Mouse (Mus musculus) C2C12 (cell line): ENCODE measurements around the gene Egflam. TPM values are rescaled to one million over a fixed set of nuclear protein-coding genes. Genes with fewer than 3 reads are reported as not detected.

Source experiments
- H3K27me3 ChIP-seq: one replicate; pipeline ENCODE4 v1.6.1; 2011; ENCODE audit not compliant: control insufficient read depth, insufficient read depth, insufficient read length
- H3K36me3 ChIP-seq: one replicate; pipeline ENCODE4 v1.6.1; 2011; ENCODE audit not compliant: control insufficient read depth, insufficient read depth
- H3K4me3 ChIP-seq: one replicate; pipeline ENCODE4 v1.5.1; 2011; ENCODE audit warnings: mild to moderate bottlenecking, control low read depth; ENCODE audit not compliant: poor library complexity, insufficient read depth, severe bottlenecking
- H3K79me2 ChIP-seq: one replicate; pipeline ENCODE4 v1.6.1; 2011; ENCODE audit not compliant: control insufficient read depth, insufficient read depth
- H3K79me3 ChIP-seq: one replicate; pipeline ENCODE4 v1.6.1; 2011; ENCODE audit warnings: low read depth, control low read depth
- H3ac ChIP-seq: one replicate; pipeline ENCODE3; 2011; ENCODE audit warnings: low read depth; ENCODE audit not compliant: control insufficient read depth, insufficient read length
- CEBPB ChIP-seq: IDR thresholded peaks from one replicate; pipeline ENCODE4 v1.6.1; 2011; ENCODE audit warnings: low read depth, mild to moderate bottlenecking, control low read depth, moderate library complexity
- CTCF ChIP-seq: IDR thresholded peaks from one replicate; pipeline ENCODE4 v1.5.1; 2011; ENCODE audit not compliant: control insufficient read depth, insufficient read depth, insufficient read length
- FOSL1 ChIP-seq: IDR thresholded peaks from one replicate; pipeline ENCODE4 v1.8.0; 2011; ENCODE audit warnings: mild to moderate bottlenecking, low read length; ENCODE audit not compliant: poor library complexity, insufficient read depth, severe bottlenecking
- MAX ChIP-seq: IDR thresholded peaks from one replicate; pipeline ENCODE4 v1.6.1; 2011; ENCODE audit warnings: mild to moderate bottlenecking, control low read depth
- MYOD1 ChIP-seq: IDR thresholded peaks from one replicate; pipeline ENCODE4 v1.6.1; 2011; ENCODE audit warnings: low read depth; ENCODE audit not compliant: control insufficient read depth, insufficient read length
- MYOG ChIP-seq: IDR thresholded peaks from one replicate; pipeline ENCODE4 v1.6.1; 2011; ENCODE audit not compliant: control insufficient read depth, insufficient read length; ENCODE audit errors: extremely low read depth
- USF1 ChIP-seq: IDR thresholded peaks from one replicate; pipeline ENCODE4 v1.6.1; 2011; ENCODE audit warnings: low read depth, mild to moderate bottlenecking, control low read depth, moderate library complexity
- polyA plus RNA-seq: library from polyadenylated mRNA; unstranded; fragments of >200 nt; fragmentation: generic; extraction: Trizol; gene quantifications from one replicate; pipeline ENCODE4 v1.2.1, GENCODE M21; 2012; ENCODE audit warnings: missing spikeins

Egflam gene
- polyA plus RNA-seq, 1 experiment, result 0.11 TPM

GRCm38 (mm10) chr15:7308711-7309110 lies 89.5 kb downstream of the Egflam start:
- TF ChIP-seq USF1 (no peak), MYOG (no peak), MYOD1 (no peak)
- H3K4me3 ChIP-seq, result no peak overlapping the region
- no peaks in the 10 kb centered on the region for H3K27me3 ChIP-seq
- no peak overlapping the region for H3ac ChIP-seq
- H3K79me3 ChIP-seq, result no peaks in the 10 kb centered on the region
- no peaks in the 10 kb centered on the region for H3K36me3 ChIP-seq
- no peaks in the 10 kb centered on the region for H3K79me2 ChIP-seq

GRCm38 (mm10) chr15:7299892-7300291 lies 98.3 kb downstream of the Egflam start:
- TF ChIP-seq MYOG (no peak), CTCF (no peak), USF1 (no peak), MAX (no peak), CEBPB (no peak), MYOD1 (no peak)
- no peak overlapping the region for H3K4me3 ChIP-seq
- H3K79me2 ChIP-seq, result no peaks in the 10 kb centered on the region
- H3K36me3 ChIP-seq, result no peaks in the 10 kb centered on the region
- H3ac ChIP-seq, result no peak overlapping the region
- H3K79me3 ChIP-seq, result no peaks in the 10 kb centered on the region
- H3K27me3 ChIP-seq, result no peaks in the 10 kb centered on the region

GRCm38 (mm10) chr15:7295199-7295598 lies 103.0 kb downstream of the Egflam start:
- Histone ChIP-seq H3K27me3 (no peaks in the 10 kb centered on the region), H3K36me3 (no peaks in the 10 kb centered on the region), H3K79me3 (no peaks in the 10 kb centered on the region), H3K79me2 (no peaks in the 10 kb centered on the region), H3K4me3 (no peak overlapping the region), H3ac (no peak overlapping the region)
- TF ChIP-seq MYOD1, result no peak
- TF ChIP-seq USF1, result no peak

- TF ChIP-seq CTCF (no peak), MAX (no peak), MYOG (no peak), CEBPB (no peak), MYOD1 (no peak), FOSL1 (no peak), USF1 (no peak)
- H3K79me2 ChIP-seq, result no peaks in the 10 kb centered on the region
- no peaks in the 10 kb centered on the region for H3K27me3 ChIP-seq
- H3K4me3 ChIP-seq, result no peak overlapping the region
- no peak overlapping the region for H3ac ChIP-seq
- H3K36me3 ChIP-seq, result no peaks in the 10 kb centered on the region
- no peaks in the 10 kb centered on the region for H3K79me3 ChIP-seq
Measured at GRCm38 (mm10) chr15:7292854-7293253, 105.3 kb downstream of the Egflam start.

GRCm38 (mm10) chr15:7290003-7290402 lies 108.2 kb downstream of the Egflam start:
- Histone ChIP-seq H3K27me3 (no peaks in the 10 kb centered on the region), H3K36me3 (no peaks in the 10 kb centered on the region)

GRCm38 (mm10) chr15:7289516-7289915 lies 108.7 kb downstream of the Egflam start:
- Histone ChIP-seq H3K36me3 (no peaks in the 10 kb centered on the region), H3K79me3 (no peaks in the 10 kb centered on the region), H3K79me2 (no peaks in the 10 kb centered on the region), H3ac (no peak overlapping the region), H3K4me3 (no peak overlapping the region), H3K27me3 (no peaks in the 10 kb centered on the region)
- TF ChIP-seq MYOG, result no peak
- no peak for TF ChIP-seq CEBPB
- no peak for TF ChIP-seq USF1
- TF ChIP-seq MYOD1, result no peak
- TF ChIP-seq CTCF, result no peak

More at GRCm38 (mm10) chr15:7290003-7290402, 108.2 kb downstream of the Egflam start:
- Histone ChIP-seq H3K4me3 (no peak overlapping the region), H3ac (no peak overlapping the region), H3K79me2 (no peaks in the 10 kb centered on the region), H3K79me3 (no peaks in the 10 kb centered on the region)
- TF ChIP-seq FOSL1, result no peak
- no peak for TF ChIP-seq CTCF
- no peak for TF ChIP-seq USF1
- TF ChIP-seq MAX, result no peak
- TF ChIP-seq MYOD1, result no peak
- no peak for TF ChIP-seq CEBPB
- TF ChIP-seq MYOG, result no peak
